Mouse (Mus musculus) gastrocnemius, adult 18-20 months (tissue): ENCODE data around the gene Cacng3. TPM values are rescaled to one million over a fixed set of nuclear protein-coding genes. Genes with fewer than 3 reads are reported as not detected.

Source experiments
- DNase-seq: peaks from one replicate; pipeline ENCODE4 v3.0.0; 2021; ENCODE audit warnings: low spot score
- long read RNA-seq, 2 experiments: library from polyadenylated mRNA; stranded (forward); transcript quantifications; one replicate each; pipeline ENCODE4 v2.0.0; 2021
- total RNA-seq, 2 experiments: library from RNA; stranded (reverse); gene quantifications; 2 replicates each; pipeline ENCODE4 v1.2.3; 2021

The Cacng3 gene
- total RNA-seq = not detected
- long read RNA-seq, experiment 1 = 0 reads
- long read RNA-seq, experiment 2 = 0 reads

- DNase-seq = no peak
Measured at GRCm38 (mm10) chr7:122670442-122670872, at the start of gene Cacng3. Gene Cacng3, plus strand, starts transcription at chr7:122670492.

DNA sequence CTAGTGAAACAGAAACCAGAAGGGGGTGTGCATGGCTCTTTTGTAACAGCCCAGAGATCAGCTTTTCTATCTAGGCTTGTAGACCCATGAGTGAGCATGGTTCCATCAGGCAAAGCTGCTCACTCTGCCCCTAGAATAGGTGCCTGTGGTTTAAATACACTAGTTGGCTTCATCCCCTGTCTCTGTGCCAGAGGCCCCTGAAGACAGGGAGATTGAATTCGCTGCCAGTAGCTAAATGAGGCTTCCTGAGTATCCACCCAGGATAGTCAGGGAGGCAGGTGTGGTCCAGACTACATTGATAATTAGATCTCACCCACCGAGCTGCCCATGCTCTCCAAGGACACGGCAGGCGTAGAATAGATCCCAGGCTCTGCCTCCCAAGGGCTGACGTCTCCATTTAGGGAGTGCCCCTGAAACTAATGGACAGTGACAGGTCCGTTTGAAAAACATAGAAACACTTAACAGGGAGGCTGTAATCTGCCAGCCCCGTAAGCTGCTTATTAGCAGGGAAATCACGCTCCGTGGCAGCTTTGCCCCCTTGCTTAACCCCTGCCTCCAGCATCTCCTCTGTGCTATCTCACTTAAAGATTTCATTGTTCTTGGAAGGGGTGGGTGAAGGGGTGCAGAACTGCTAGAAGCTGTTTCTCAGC, 48.0 kb upstream of the Cacng3 start:
- DNase-seq = no peak

- DNase-seq = no peak
Measured at GRCm38 (mm10) chr7:122623753-122624152, 46.5 kb upstream of the Cacng3 start.

DNA sequence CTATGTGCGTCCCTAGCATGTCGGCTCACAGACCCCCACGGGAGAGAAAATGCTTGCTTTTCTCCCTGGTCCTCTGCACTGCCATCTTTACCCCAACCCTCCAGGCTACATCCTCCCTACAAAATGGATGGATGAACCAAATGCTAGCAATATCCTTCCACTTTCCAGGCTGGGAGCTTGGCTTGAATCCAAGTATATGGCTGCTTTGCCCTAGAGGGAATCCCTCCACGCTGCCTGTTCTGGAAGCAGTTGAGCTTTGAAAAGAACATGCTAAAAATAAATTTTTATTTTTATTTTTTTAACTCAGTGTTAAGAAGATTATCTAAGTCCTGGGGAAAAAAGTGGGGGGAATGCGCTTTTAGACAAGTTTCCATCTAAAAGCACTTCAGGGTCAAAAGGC, 42.2 kb upstream of the Cacng3 start:
- DNase-seq = no peak

DNA sequence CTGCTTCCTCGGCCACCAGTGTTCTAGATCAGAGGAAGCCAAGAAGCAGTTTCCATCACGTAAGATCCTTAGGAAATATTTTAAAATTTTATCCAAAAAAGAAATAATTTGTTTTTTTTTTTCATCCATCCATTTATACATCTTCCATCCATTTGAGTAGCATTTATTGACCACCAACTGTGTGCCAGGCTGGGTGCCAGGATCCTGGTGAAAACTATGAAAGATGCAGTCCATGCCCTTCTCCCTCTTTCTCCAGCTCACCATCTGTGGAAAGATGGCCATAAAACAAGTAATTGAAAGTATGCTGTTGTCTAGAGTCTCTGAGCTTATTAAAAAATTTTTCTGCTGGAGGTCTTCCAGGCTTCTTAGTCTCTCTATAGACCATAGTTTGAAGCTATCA, 39.9 kb upstream of the Cacng3 start:
- DNase-seq = no peak

DNA sequence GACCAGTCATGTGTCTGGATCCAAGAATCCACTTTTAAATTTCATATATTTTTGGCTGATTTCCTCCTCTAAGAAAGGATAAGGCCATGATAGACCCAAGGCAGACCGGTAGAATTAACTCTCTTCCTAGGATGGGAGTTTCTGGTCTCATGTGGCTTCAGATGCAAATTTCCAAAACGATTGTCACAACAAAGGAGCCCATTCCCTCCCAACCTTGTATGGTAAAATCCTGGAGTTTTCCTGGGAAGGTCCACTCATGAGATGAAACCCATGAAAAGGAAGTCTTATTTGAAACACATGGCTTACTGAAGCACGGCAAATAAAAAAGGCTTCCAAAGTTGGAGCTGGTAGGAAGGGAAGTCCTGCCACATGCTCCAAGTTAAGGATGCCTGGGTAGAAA, 39.1 kb upstream of the Cacng3 start:
- no peak for DNase-seq

DNA sequence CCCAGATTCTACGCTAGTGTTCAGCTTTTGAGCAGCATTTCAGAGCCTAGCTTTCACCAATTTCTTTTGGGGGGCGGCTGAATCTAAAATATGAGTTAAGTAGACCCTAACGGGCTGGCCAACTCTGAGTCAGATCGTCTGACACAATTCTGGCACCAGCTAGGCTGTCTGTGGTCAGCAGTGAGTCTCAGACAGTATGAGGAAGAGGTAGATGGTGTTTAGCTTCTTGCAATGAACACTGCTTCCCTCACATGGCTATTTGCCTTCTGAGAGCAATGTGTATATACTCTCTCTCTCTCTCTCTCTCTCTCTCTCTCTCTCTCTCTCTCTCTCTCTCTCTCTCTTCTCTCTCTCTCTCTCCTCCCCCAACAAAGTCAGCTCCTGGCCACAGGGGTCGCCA, 37.3 kb upstream of the Cacng3 start:
- no peak for DNase-seq

DNA sequence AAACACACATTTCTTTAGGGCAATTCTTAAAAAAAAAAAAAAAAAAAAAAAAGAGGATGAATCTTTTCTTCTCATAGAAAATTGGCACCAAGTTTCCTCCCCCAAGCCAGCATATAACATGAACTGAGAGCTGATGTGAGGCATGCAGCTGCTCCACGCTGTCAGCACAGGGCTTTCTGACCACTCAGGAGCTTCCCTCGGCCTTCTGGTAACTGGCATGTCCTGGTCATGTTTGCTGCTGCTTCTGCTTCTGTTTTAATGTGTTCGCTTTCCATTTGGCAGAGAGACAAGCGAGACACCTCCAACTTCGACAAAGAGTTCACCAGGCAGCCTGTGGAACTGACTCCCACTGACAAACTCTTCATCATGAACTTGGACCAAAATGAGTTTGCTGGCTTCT, 36.8 kb upstream of the Cacng3 start:
- DNase-seq = no peak

DNA sequence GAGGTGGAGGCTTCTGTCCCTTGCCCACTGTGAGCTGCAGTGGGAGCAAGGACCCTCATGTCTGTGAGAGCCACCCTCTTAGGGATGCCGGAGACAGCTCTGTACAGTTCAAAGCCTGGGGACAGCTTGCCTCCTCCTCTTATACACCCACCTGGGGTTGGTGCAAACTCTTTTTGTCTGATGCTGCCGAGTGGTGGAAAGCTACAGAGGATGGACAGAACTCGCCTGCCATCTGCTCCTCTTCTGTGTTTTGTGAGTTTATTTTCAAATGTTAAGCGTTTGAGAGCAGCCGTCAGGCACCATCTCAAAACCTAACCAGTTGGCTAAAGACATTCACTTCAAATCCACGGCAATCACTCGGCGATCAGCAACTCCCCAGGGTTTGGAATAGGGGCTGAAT, 26.6 kb upstream of the Cacng3 start:
- no peak for DNase-seq

DNA sequence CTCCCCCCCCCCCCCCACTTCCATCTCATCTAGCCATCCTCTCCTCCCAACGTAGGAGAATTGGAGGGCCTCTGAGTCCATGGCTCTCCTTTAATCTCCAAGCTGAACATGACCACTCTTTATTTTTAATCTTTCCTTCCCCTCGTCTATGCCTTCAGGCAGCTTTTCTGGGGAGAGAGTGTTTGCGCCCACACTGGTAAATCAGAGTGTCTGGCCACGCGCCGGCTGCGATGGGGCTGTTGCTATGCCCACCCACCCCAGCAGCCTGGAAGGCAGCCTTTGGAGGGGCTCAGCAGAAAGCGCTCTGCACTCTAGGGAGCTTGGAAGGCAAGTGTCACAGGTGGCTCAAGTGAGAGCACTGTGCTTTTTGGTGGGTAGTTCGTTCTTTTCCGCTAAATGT, 21.0 kb upstream of the Cacng3 start:
- no peak for DNase-seq

GRCm38 (mm10) chr7:122652523-122652922, 17.8 kb upstream of the Cacng3 start:
- no peak for DNase-seq

GRCm38 (mm10) chr7:122656671-122657070, 13.6 kb upstream of the Cacng3 start:
- DNase-seq = no peak

DNA sequence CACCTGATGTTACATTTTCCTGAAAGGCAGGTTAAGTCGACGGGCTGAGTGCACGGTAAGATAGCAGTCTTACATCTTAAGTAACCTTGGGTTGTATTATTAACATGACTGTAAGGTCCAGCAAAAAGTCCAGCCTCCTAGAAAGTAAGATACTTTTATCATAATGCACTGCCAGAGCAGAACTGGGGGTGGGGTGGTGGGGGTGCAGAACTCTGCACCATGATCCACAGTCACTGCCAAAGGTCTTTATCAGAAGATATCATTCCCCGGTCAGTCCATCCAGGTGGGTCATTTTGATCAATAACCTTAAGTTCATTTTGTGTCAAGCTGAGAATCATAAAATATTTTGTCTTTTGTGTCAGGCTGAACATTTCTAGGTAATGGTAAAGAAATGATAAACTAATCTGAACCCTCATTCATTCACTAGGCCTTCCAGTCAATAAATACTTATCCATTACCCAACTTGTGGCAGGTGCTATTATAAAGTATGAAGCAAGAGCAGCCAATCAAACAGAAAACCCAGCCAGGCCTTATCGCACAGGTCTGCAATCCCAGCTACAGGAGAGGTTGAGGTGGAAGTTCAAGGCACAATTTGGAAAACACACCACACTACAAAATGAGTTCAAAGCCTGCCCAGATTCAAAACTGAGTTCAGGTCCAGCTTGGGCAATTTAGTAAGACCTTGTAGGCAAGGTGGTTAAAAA, 12.7 kb upstream of the Cacng3 start:
- no peak for DNase-seq

DNA sequence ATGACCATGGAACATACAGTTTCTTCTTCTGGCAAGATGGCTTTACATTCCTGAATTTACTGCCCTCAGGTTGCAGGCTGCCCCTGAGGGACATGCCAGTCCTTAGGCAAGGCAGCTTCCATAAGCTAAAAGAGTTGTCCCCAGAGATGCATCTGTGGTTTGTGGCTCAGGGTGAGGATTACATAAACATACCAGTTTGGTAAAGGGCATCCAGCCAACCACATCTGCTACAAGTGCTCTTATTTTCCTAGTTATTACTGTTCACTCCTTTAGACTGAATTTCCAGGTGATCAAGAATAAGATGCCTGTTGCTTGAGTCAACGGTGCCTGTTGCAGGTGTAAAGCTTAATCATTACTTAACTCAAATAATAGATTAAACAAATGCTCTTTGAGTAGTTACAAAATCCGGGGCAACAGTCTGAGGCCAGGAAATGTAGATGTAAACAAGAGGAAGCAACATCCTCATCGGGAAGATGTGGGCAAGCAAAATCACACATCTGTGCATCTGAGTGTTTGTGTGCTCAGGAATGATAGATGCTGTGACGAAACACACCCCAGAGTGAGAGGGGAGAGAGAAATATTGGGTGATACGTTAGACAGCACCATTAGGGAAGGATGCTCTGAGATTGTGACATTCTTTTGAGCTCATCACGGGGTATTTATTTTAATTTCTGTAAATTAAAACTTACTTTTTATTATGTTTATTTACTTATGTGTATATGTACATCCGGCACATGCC, 4.8 kb upstream of the Cacng3 start:
- no peak for DNase-seq

DNA sequence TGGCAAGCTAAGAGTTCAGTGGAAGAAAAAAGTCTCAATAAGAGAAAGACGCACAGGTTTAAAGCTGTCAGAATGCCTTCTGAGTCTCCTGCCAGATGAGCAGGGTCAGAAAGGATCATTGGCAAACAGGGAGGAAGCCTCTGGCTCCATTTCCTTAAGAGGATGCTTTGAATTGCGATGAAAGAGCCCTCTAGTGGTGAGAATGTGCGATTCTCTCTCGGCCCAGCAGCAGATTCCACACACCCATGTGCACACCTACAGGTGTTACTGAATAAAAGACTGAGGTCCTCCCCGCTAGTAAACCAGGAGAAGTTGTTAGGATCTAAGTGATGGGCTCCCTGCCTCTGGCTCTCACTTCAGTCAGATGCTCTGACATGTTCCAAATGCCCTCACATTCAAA, 2.4 kb upstream of the Cacng3 start:
- DNase-seq = no peak

DNA sequence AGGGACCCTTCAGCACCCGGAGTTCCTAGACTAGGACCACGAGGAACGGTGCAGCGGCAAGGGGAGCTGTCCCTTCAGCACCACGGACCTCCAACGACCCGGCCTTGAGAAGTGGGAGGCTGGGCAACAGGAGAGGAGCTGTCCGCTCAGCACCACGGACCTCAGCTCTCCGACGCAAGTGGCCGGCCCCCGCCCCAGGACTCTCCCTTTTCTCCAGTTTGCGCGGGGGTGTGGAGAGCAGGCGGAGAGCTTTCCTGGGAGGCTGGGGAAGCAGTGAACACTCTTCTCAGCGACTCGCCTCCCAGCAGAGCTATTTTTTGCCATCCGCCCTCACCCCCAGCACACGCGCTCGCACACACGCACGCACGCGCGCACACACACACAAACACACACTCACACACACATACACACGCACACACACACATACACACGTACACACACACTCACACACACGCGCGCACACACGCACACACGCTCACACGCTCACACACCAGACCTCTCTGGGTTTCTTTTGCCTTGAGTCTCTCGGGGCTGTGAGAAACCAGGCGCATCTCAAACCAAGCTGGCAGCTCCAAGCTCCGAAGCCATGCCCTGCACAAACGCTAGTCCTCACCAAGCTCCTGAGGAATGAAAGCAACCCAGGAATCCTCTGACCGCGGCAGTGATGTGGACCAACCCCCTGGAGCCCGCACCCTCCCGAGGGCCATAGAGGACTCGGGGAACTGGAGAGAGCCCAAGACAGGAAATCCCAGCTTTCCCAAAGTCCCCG, 765 bp downstream of the Cacng3 start:
- DNase-seq = peak; percentile 28

GRCm38 (mm10) chr7:122672981-122673380, 2.7 kb downstream of the Cacng3 start:
- DNase-seq = no peak

- no peak for DNase-seq
Measured at GRCm38 (mm10) chr7:122675207-122675606, 4.9 kb downstream of the Cacng3 start.

DNA sequence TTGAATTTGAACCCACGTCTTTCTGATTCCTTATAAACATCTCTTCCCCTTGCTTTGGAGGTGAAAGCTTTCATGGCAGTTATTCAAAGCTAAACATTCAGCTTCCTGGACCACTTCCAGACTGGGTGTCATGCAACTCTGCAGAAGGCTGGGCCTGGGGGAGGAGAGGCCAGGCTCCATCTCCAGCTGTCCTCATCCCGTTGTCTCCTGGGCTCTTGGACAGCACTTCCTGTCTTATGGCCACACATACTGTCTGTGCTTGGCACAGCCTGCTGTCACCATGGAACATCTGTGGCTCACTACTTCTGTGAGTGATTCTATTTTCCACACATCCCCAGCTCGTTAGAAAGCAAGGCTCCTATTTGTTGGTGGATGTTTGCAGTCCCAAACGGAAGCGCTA, 31.5 kb downstream of the Cacng3 start:
- DNase-seq = no peak

DNA sequence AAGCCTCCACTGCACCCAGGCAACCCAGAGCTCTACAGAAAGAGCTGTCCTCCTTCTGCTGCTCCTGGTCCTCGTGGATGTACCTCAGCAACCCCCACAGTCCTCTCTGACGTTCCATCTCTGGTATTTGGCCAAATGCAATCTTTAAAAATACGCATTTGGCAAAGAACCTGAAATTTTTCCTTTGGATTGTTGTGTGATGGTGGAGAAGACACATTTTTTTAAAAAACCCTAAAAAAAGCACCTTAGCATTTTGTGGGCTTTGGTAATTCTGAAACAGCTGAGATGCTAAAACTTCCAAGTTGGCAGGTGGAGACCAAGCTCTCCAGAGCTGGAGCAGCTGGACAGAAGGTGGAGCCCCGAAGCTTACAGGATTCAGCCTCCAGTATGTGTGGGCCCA, 32.2 kb downstream of the Cacng3 start:
- DNase-seq = no peak

GRCm38 (mm10) chr7:122706736-122707135, 36.4 kb downstream of the Cacng3 start:
- DNase-seq = no peak

GRCm38 (mm10) chr7:122716299-122716698, 46.0 kb downstream of the Cacng3 start:
- DNase-seq = no peak
